Mouse (Mus musculus) testis, adult 2 months (tissue): ENCODE measurements at regions not wholly inside any gene's neighbourhood (a gene's known extent, or its start where the extent isn't known, plus 50 kb on each side); places are given as distances from the start of the nearest gene placed in this dataset.

Source experiments
- CTCF ChIP-seq: fragments of 200-500 bp; IDR thresholded peaks from 2 replicates; pipeline ENCODE4 v1.5.1; 2012; ENCODE audit warnings: low read depth, mild to moderate bottlenecking, inconsistent platforms, low read length, moderate library complexity; ENCODE audit not compliant: control insufficient read depth, insufficient read depth, insufficient replicate concordance
- POLR2A ChIP-seq: fragments of 200-500 bp; IDR thresholded peaks from 2 replicates; pipeline ENCODE4 v1.6.1; 2012; ENCODE audit warnings: low read depth, mild to moderate bottlenecking, inconsistent platforms, low read length, moderate library complexity; ENCODE audit not compliant: control insufficient read depth

GRCm38 (mm10) chr1:73309556-73309955, 293.8 kb upstream of the Tnp1 start:
- TF ChIP-seq POLR2A (no peak), CTCF (no peak)
